Mouse (Mus musculus) myocyte (in vitro differentiated cells): ENCODE measurements around the gene Mapkapk3.

Experiments used
- E2F4 ChIP-seq: IDR thresholded peaks from one replicate; pipeline ENCODE4 v1.6.1; 2011; ENCODE audit warnings: mild to moderate bottlenecking, control low read depth, moderate library complexity; ENCODE audit not compliant: insufficient read depth
- MAX ChIP-seq: IDR thresholded peaks from one replicate; pipeline ENCODE4 v1.6.1; 2011; ENCODE audit warnings: low read depth, mild to moderate bottlenecking, control low read depth
- MYOD1 ChIP-seq, 3 experiments: IDR thresholded peaks; one replicate each; pipeline ENCODE4 v1.6.1; 2011; ENCODE audit warnings: control low read depth in 2 of 3, low read depth in 2 of 3, mild to moderate bottlenecking in 2 of 3, moderate library complexity in 1 of 3; ENCODE audit not compliant: insufficient read length in 2 of 3, control insufficient read depth in 1 of 3
- POLR2A ChIP-seq: IDR thresholded peaks from one replicate; pipeline ENCODE4 v1.6.1; 2011; ENCODE audit warnings: low read depth, mild to moderate bottlenecking, control low read depth, moderate library complexity; ENCODE audit not compliant: insufficient read length
- POLR2AphosphoS2 ChIP-seq: IDR thresholded peaks from one replicate; pipeline ENCODE4 v1.6.1; 2011; ENCODE audit warnings: low read depth, control low read depth; ENCODE audit not compliant: insufficient read length
- TCF12 ChIP-seq: IDR thresholded peaks from one replicate; pipeline ENCODE4 v1.6.1; 2011; ENCODE audit warnings: mild to moderate bottlenecking, control low read depth; ENCODE audit not compliant: poor library complexity, insufficient read depth, severe bottlenecking

DNA sequence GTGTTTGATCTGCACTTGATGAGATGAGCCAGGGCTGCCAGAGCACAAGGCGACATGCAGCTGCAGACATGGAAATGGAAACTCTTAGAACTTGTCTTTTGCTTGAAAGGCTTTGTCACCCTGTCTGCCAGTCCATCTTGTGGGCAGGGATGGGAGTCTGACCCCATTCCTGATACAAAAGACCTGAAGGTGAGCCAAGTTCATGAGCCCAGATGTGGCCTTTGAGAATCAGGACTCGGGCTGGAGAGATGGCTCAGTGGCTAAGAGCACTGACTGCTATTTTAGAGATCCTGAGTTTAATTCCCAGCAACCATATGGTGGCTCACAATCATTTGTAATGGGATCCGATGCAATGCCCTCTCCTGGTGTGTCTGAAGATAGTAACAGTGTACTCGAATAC is 44.4 kb downstream of the Mapkapk3 start:
- no peak for TF ChIP-seq POLR2AphosphoS2
- TF ChIP-seq E2F4: no peak
- no peak for TF ChIP-seq TCF12
- TF ChIP-seq POLR2A: no peak
- TF ChIP-seq MAX: no peak
- no peak for TF ChIP-seq MYOD1 (IDR thresholded peaks at IDR 0.05; ENCODE audit: control insufficient read depth in 1 of 3, insufficient read length in 2 of 3, low read depth in 2 of 3)
